Mouse (Mus musculus) midbrain, embryonic 11.5 days (tissue): ENCODE results near the gene Ubald2. TPM values are rescaled to one million over a fixed set of nuclear protein-coding genes. Genes with fewer than 3 reads are reported as not detected.
"Not testable (repeated sequence)": the region's sequence is repeated elsewhere in the genome, so short reads cannot be mapped to it uniquely, and the experiment has no call there.

Experiments used
- ATAC-seq: fragments of 200-750 bp; cut with Nextera tagmentation; 2 replicates; pipeline ENCODE4 v1.8.0; 2017; ENCODE audit warnings: moderate TSS enrichment, moderate library complexity; ENCODE audit not compliant: low FRiP score
- DNase-seq: peaks from one replicate; pipeline ENCODE4 v3.0.0; 2015; ENCODE audit warnings: low spot score; ENCODE audit errors: missing footprints
- H3K27ac ChIP-seq: fragments of 300-500 bp; sonication (generic); 2 replicates; pipeline ENCODE4 v1.5.1; 2014; ENCODE audit warnings: low read depth, low read length
- H3K27me3 ChIP-seq: fragments of 300-500 bp; sonication (generic); 2 replicates; pipeline ENCODE4 v1.6.1; 2014; ENCODE audit warnings: mild to moderate bottlenecking, low read length, moderate library complexity, mixed read lengths; ENCODE audit not compliant: control insufficient read depth, insufficient read depth
- H3K36me3 ChIP-seq: fragments of 300-500 bp; sonication (generic); 2 replicates; pipeline ENCODE4 v1.6.1; 2014; ENCODE audit warnings: mild to moderate bottlenecking, low read length, moderate library complexity, mixed read lengths; ENCODE audit not compliant: control insufficient read depth, insufficient read depth
- H3K4me1 ChIP-seq: fragments of 300-500 bp; sonication (generic); 2 replicates; pipeline ENCODE4 v1.6.1; 2014; ENCODE audit warnings: low read length; ENCODE audit not compliant: control insufficient read depth, insufficient read depth
- H3K4me2 ChIP-seq: fragments of 300-500 bp; sonication (generic); 2 replicates; pipeline ENCODE4 v1.6.1; 2014; ENCODE audit warnings: mild to moderate bottlenecking, moderate library complexity
- H3K4me3 ChIP-seq: fragments of 300-500 bp; sonication (generic); 2 replicates; pipeline ENCODE4 v1.5.1; 2014; ENCODE audit warnings: low read depth, low read length
- H3K9ac ChIP-seq: fragments of 300-500 bp; sonication (generic); 2 replicates; pipeline ENCODE4 v1.6.1; 2014; ENCODE audit warnings: low read length
- H3K9me3 ChIP-seq: fragments of 300-500 bp; sonication (generic); 2 replicates; pipeline ENCODE4 v1.6.1; 2016; ENCODE audit warnings: low read length; ENCODE audit not compliant: control insufficient read depth
- WGBS: fragments of 180-500 bp; shearing (Covaris S2); extraction: QIAGEN DNeasy Blood & Tissue Kit; methylation state at CpG from one replicate; pipeline ENCODE4 v1.1.7; 2014; 5-methylcytosine and 5-hydroxymethylcytosine counted together
- polyA plus RNA-seq: library from polyadenylated mRNA; unstranded; fragments of >200 nt; fragmentation: Nextera tagmentation; extraction: Ambion mirVana; gene quantifications from 2 replicates; pipeline ENCODE4 v1.2.1, GENCODE M21; 2014

Ubald2 gene
- polyA plus RNA-seq, 1 experiment from 2014 or later = 83.0 TPM

- no peaks in the 10 kb centered on the region for H3K9me3 ChIP-seq
- DNase-seq = no peak
- H3K27me3 ChIP-seq = no peaks in the 10 kb centered on the region
- no peak for ATAC-seq
- H3K36me3 ChIP-seq = no peaks in the 10 kb centered on the region
- no peak overlapping the region for H3K4me2 ChIP-seq
- H3K9ac ChIP-seq = no peak overlapping the region
- WGBS = 82% methylated on average over 6 of the region's 6 CpGs
- no peaks in the 10 kb centered on the region for H3K4me1 ChIP-seq
- H3K27ac ChIP-seq = no peak overlapping the region
- H3K4me3 ChIP-seq = no peak overlapping the region
Observed at GRCm38 (mm10) chr11:116423214-116423613, 10.7 kb upstream of the Ubald2 start.

GRCm38 (mm10) chr11:116423782-116424620 is 9.9 kb upstream of the Ubald2 start:
- WGBS = 81% methylated on average over 10 of the region's 10 CpGs
- H3K4me1 ChIP-seq = no peaks in the 10 kb centered on the region
- ATAC-seq (no peak), DNase-seq (no peak)
- no peak overlapping the region for H3K4me2 ChIP-seq
- H3K36me3 ChIP-seq = no peaks in the 10 kb centered on the region
- no peaks in the 10 kb centered on the region for H3K9me3 ChIP-seq
- no peak overlapping the region for H3K27ac ChIP-seq
- H3K4me3 ChIP-seq = no peak overlapping the region
- no peaks in the 10 kb centered on the region for H3K27me3 ChIP-seq
- no peak overlapping the region for H3K9ac ChIP-seq

GRCm38 (mm10) chr11:116424621-116425407 is 9.1 kb upstream of the Ubald2 start:
- no peak overlapping the region for H3K27ac ChIP-seq
- H3K4me3 ChIP-seq = no peak overlapping the region
- no peaks in the 10 kb centered on the region for H3K27me3 ChIP-seq
- no peak for ATAC-seq
- H3K4me2 ChIP-seq = no peak overlapping the region
- H3K4me1 ChIP-seq = no peaks in the 10 kb centered on the region
- no peak for DNase-seq
- H3K36me3 ChIP-seq = no peaks in the 10 kb centered on the region
- H3K9ac ChIP-seq = no peak overlapping the region
- whole genome bisulfite sequencing = 53% methylated on average over 8 of the region's 8 CpGs
- H3K9me3 ChIP-seq = no peaks in the 10 kb centered on the region

DNA sequence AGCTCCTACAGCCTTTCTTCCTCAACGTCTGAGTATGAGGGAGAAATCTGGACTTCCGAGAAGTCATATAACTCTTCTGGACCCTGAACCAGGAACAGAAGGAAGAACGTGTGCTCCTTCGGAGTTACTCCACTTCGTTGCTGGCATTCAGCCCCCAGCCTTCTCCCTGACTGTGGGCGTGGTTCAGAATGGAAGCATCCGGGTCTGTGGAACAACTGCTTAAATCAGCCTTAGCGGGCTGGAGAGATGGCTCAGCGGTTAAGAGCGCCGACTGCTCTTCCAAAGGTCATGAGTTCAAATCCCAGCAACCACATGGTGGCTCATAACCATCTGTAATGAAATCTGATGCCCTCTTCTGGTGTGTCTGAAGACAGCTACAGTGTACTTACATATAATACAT is 7.6 kb upstream of the Ubald2 start:
- H3K4me2 ChIP-seq, DNase-seq, H3K27ac ChIP-seq, H3K4me3 ChIP-seq, H3K9me3 ChIP-seq, H3K36me3 ChIP-seq, H3K27me3 ChIP-seq, H3K4me1 ChIP-seq, H3K9ac ChIP-seq, ATAC-seq: not testable (repeated sequence)
- 88% methylated on average over 11 of the region's 11 CpGs for WGBS

- Histone ChIP-seq H3K9me3 (no peaks in the 10 kb centered on the region), H3K27me3 (no peaks in the 10 kb centered on the region), H3K36me3 (no peaks in the 10 kb centered on the region), H3K4me1 (no peaks in the 10 kb centered on the region; the same call in 1 of the 2 replicates), H3K4me3 (no peak overlapping the region), H3K9ac (no peak overlapping the region), H3K27ac (no peak overlapping the region), H3K4me2 (no peak overlapping the region)
- no peak for ATAC-seq
- DNase-seq = no peak
- WGBS = 73% methylated on average over 6 of the region's 6 CpGs
Observed at GRCm38 (mm10) chr11:116426852-116427575, 6.9 kb upstream of the Ubald2 start.

GRCm38 (mm10) chr11:116428872-116429859 is 4.7 kb upstream of the Ubald2 start:
- H3K27ac ChIP-seq = no peak overlapping the region
- no peak for ATAC-seq
- no peaks in the 10 kb centered on the region for H3K27me3 ChIP-seq
- H3K4me2 ChIP-seq = no peak overlapping the region
- H3K9me3 ChIP-seq = no peaks in the 10 kb centered on the region
- H3K9ac ChIP-seq = no peak overlapping the region
- no peaks in the 10 kb centered on the region for H3K36me3 ChIP-seq
- 57% methylated on average over 12 of the region's 13 CpGs for WGBS
- no peak for DNase-seq
- H3K4me3 ChIP-seq = no peak overlapping the region
- H3K4me1 ChIP-seq = no peaks in the 10 kb centered on the region; the same call in 1 of the 2 replicates

- no peak for ATAC-seq
- H3K27ac ChIP-seq = no peak overlapping the region
Observed at GRCm38 (mm10) chr11:116429862-116430613, 3.9 kb upstream of the Ubald2 start.

More at GRCm38 (mm10) chr11:116429862-116430613, 3.9 kb upstream of the Ubald2 start:
- no peak overlapping the region for H3K9ac ChIP-seq
- no peaks in the 10 kb centered on the region for H3K36me3 ChIP-seq
- H3K4me3 ChIP-seq = no peak overlapping the region
- H3K27me3 ChIP-seq = no peaks in the 10 kb centered on the region
- no peaks in the 10 kb centered on the region for H3K9me3 ChIP-seq
- DNase-seq = no peak
- WGBS = 82% methylated on average over 9 of the region's 9 CpGs
- H3K4me2 ChIP-seq = no peak overlapping the region
- H3K4me1 ChIP-seq = no peaks in the 10 kb centered on the region; the same call in 1 of the 2 replicates
